Mouse (Mus musculus) C2C12 (cell line): ENCODE measurements around the gene Nemp2. TPM values are rescaled to one million over a fixed set of nuclear protein-coding genes. Genes with fewer than 3 reads are reported as not detected.

ENCODE experiments used
- H3K27me3 ChIP-seq: one replicate; pipeline ENCODE4 v1.6.1; 2011; ENCODE audit not compliant: control insufficient read depth, insufficient read depth, insufficient read length
- H3K36me3 ChIP-seq: one replicate; pipeline ENCODE4 v1.6.1; 2011; ENCODE audit not compliant: control insufficient read depth, insufficient read depth
- H3K4me3 ChIP-seq: one replicate; pipeline ENCODE4 v1.5.1; 2011; ENCODE audit warnings: mild to moderate bottlenecking, control low read depth; ENCODE audit not compliant: poor library complexity, insufficient read depth, severe bottlenecking
- H3K79me2 ChIP-seq: one replicate; pipeline ENCODE4 v1.6.1; 2011; ENCODE audit not compliant: control insufficient read depth, insufficient read depth
- H3K79me3 ChIP-seq: one replicate; pipeline ENCODE4 v1.6.1; 2011; ENCODE audit warnings: low read depth, control low read depth
- H3ac ChIP-seq: one replicate; pipeline ENCODE3; 2011; ENCODE audit warnings: low read depth; ENCODE audit not compliant: control insufficient read depth, insufficient read length
- CEBPB ChIP-seq: IDR thresholded peaks from one replicate; pipeline ENCODE4 v1.6.1; 2011; ENCODE audit warnings: low read depth, mild to moderate bottlenecking, control low read depth, moderate library complexity
- CTCF ChIP-seq: IDR thresholded peaks from one replicate; pipeline ENCODE4 v1.5.1; 2011; ENCODE audit not compliant: control insufficient read depth, insufficient read depth, insufficient read length
- FOSL1 ChIP-seq: IDR thresholded peaks from one replicate; pipeline ENCODE4 v1.8.0; 2011; ENCODE audit warnings: mild to moderate bottlenecking, low read length; ENCODE audit not compliant: poor library complexity, insufficient read depth, severe bottlenecking
- MAX ChIP-seq: IDR thresholded peaks from one replicate; pipeline ENCODE4 v1.6.1; 2011; ENCODE audit warnings: mild to moderate bottlenecking, control low read depth
- MYOD1 ChIP-seq: IDR thresholded peaks from one replicate; pipeline ENCODE4 v1.6.1; 2011; ENCODE audit warnings: low read depth; ENCODE audit not compliant: control insufficient read depth, insufficient read length
- MYOG ChIP-seq: IDR thresholded peaks from one replicate; pipeline ENCODE4 v1.6.1; 2011; ENCODE audit not compliant: control insufficient read depth, insufficient read length; ENCODE audit errors: extremely low read depth
- USF1 ChIP-seq: IDR thresholded peaks from one replicate; pipeline ENCODE4 v1.6.1; 2011; ENCODE audit warnings: low read depth, mild to moderate bottlenecking, control low read depth, moderate library complexity
- polyA plus RNA-seq: library from polyadenylated mRNA; unstranded; fragments of >200 nt; fragmentation: generic; extraction: Trizol; gene quantifications from one replicate; pipeline ENCODE4 v1.2.1, GENCODE M21; 2012; ENCODE audit warnings: missing spikeins

The Nemp2 gene
- polyA plus RNA-seq, 1 experiment, result 1.4 TPM

- no peaks in the 10 kb centered on the region for H3K79me3 ChIP-seq
- TF ChIP-seq CEBPB, result no peak
- no peak for TF ChIP-seq FOSL1
- TF ChIP-seq MAX, result no peak
- no peak for TF ChIP-seq MYOG
- TF ChIP-seq MYOD1, result no peak
- TF ChIP-seq CTCF, result no peak
- no peaks in the 10 kb centered on the region for H3K36me3 ChIP-seq
- H3ac ChIP-seq, result no peak overlapping the region
- no peak overlapping the region for H3K4me3 ChIP-seq
- no peaks in the 10 kb centered on the region for H3K79me2 ChIP-seq
- H3K27me3 ChIP-seq, result no peaks in the 10 kb centered on the region
Measured at GRCm38 (mm10) chr1:52631570-52631969, 1.1 kb downstream of the Nemp2 start.

- H3K36me3 ChIP-seq, result no peaks in the 10 kb centered on the region
- no peaks in the 10 kb centered on the region for H3K27me3 ChIP-seq
- H3K79me2 ChIP-seq, result no peaks in the 10 kb centered on the region
- TF ChIP-seq FOSL1 (no peak), MYOD1 (no peak), USF1 (no peak), MAX (no peak), CEBPB (no peak), CTCF (no peak), MYOG (no peak)
- no peaks in the 10 kb centered on the region for H3K79me3 ChIP-seq
- H3K4me3 ChIP-seq, result no peak overlapping the region
- H3ac ChIP-seq, result no peak overlapping the region
Measured at GRCm38 (mm10) chr1:52634251-52634650, 3.7 kb downstream of the Nemp2 start.

GRCm38 (mm10) chr1:52635932-52636331, 5.4 kb downstream of the Nemp2 start:
- no peaks in the 10 kb centered on the region for H3K79me3 ChIP-seq

GRCm38 (mm10) chr1:52638101-52638500, 7.6 kb downstream of the Nemp2 start:
- Histone ChIP-seq H3ac (no peak overlapping the region), H3K36me3 (no peaks in the 10 kb centered on the region), H3K79me3 (no peaks in the 10 kb centered on the region), H3K4me3 (no peak overlapping the region), H3K27me3 (no peaks in the 10 kb centered on the region), H3K79me2 (no peaks in the 10 kb centered on the region)
- no peak for TF ChIP-seq FOSL1
- TF ChIP-seq CEBPB, result no peak
- no peak for TF ChIP-seq MAX
- TF ChIP-seq MYOD1, result no peak
- no peak for TF ChIP-seq USF1
- TF ChIP-seq CTCF, result no peak
- no peak for TF ChIP-seq MYOG

More at GRCm38 (mm10) chr1:52635932-52636331, 5.4 kb downstream of the Nemp2 start:
- Histone ChIP-seq H3K79me2 (no peaks in the 10 kb centered on the region), H3ac (no peak overlapping the region), H3K27me3 (no peaks in the 10 kb centered on the region), H3K36me3 (no peaks in the 10 kb centered on the region), H3K4me3 (no peak overlapping the region)
- TF ChIP-seq MYOG, result no peak

- Histone ChIP-seq H3ac (no peak overlapping the region), H3K36me3 (no peaks in the 10 kb centered on the region)
- TF ChIP-seq CTCF (no peak), MYOD1 (no peak), MAX (no peak), FOSL1 (no peak)
Measured at GRCm38 (mm10) chr1:52639090-52639489, 8.6 kb downstream of the Nemp2 start.

GRCm38 (mm10) chr1:52640266-52640665, 9.8 kb downstream of the Nemp2 start:
- no peaks in the 10 kb centered on the region for H3K27me3 ChIP-seq
- TF ChIP-seq MAX, result no peak
- no peak for TF ChIP-seq CTCF
- no peak for TF ChIP-seq CEBPB
- no peak for TF ChIP-seq MYOG
- TF ChIP-seq MYOD1, result no peak
- no peak for TF ChIP-seq FOSL1
- TF ChIP-seq USF1, result no peak
- H3K36me3 ChIP-seq, result no peaks in the 10 kb centered on the region
- H3K79me2 ChIP-seq, result no peaks in the 10 kb centered on the region
- no peak overlapping the region for H3ac ChIP-seq
- H3K4me3 ChIP-seq, result no peak overlapping the region
- no peaks in the 10 kb centered on the region for H3K79me3 ChIP-seq

More at GRCm38 (mm10) chr1:52639090-52639489, 8.6 kb downstream of the Nemp2 start:
- Histone ChIP-seq H3K27me3 (no peaks in the 10 kb centered on the region), H3K79me3 (no peaks in the 10 kb centered on the region), H3K79me2 (no peaks in the 10 kb centered on the region), H3K4me3 (no peak overlapping the region)
